In genomic region chr11:88112078-88112477, GRCm38 (mm10) we compare ENCODE assay signal across 16 mouse cellular contexts. TPM values are rescaled to one million over a fixed set of nuclear protein-coding genes. Genes with fewer than 3 reads are reported as not detected.
DNase-seq lines count a peak whose midpoint lies in the region; ATAC-seq and TF ChIP-seq lines count a peak whose summit lies in the region.
"Had no signal": no experiment of that assay in that cellular context is flagged by ENCODE, and none has a peak within 500 bp of the region (broad histone marks: within the 10 kb centered on the region; RNA-seq: fewer than 3 reads in every experiment).

No protein-coding gene starts in this region.

- H3K9me3 ChIP-seq in heart, embryonic 12.5 days (replicated peaks): no peaks in the 10 kb centered on the region
- no peaks in the 10 kb centered on the region for H3K9me3 ChIP-seq in intestine, embryonic 15.5 days
- no peaks in the 10 kb centered on the region for H3K9me3 ChIP-seq in intestine, postnatal 0 days (ENCODE audit: control insufficient read depth)
- H3K9me3 ChIP-seq in intestine, embryonic 16.5 days (ENCODE audit: control insufficient read depth, low read length): no peaks in the 10 kb centered on the region
- H3K9me3 ChIP-seq in forebrain, embryonic 13.5 days (replicated peaks): no peaks in the 10 kb centered on the region
- H3K9me3 ChIP-seq: kidney, embryonic 15.5 days; limb, embryonic 15.5 days; midbrain, embryonic 15.5 days had no signal

- no peak overlapping the region for H3K4me3 ChIP-seq in heart, embryonic 12.5 days
- no peak overlapping the region for H3K4me3 ChIP-seq in intestine, embryonic 15.5 days (replicated peaks)
- no peak overlapping the region for H3K4me3 ChIP-seq in intestine, postnatal 0 days (ENCODE audit: low read depth, low read length)
- H3K4me3 ChIP-seq in intestine, embryonic 16.5 days (ENCODE audit: low read length): no peak overlapping the region
- H3K4me3 ChIP-seq in forebrain, embryonic 13.5 days: no peak overlapping the region
- H3K4me3 ChIP-seq: kidney, embryonic 15.5 days; limb, embryonic 15.5 days; midbrain, embryonic 15.5 days had no signal

- H3K27ac ChIP-seq in heart, embryonic 12.5 days (ENCODE audit: poor library complexity, severe bottlenecking): 0 out of 2 replicates have a peak overlapping the region, but pooled peaks have one; percentile 32
- 0 out of 2 replicates have a peak overlapping the region, but pooled peaks have one; percentile 32 for H3K27ac ChIP-seq in intestine, embryonic 15.5 days
- no peak overlapping the region for H3K27ac ChIP-seq in intestine, postnatal 0 days (ENCODE audit: low read depth, low read length)
- H3K27ac ChIP-seq in intestine, embryonic 16.5 days (ENCODE audit: low read length): 0 out of 2 replicates have a peak overlapping the region, but pooled peaks have one; percentile 18
- H3K27ac ChIP-seq in forebrain, embryonic 13.5 days: no peak overlapping the region
- H3K27ac ChIP-seq: kidney, embryonic 15.5 days; limb, embryonic 15.5 days; midbrain, embryonic 15.5 days had no signal

- TF ChIP-seq CTCF in intestine, postnatal 0 days (IDR thresholded peaks at IDR 0.05; ENCODE audit: low read depth): no peak

- no peak for ATAC-seq in heart, embryonic 12.5 days (ENCODE audit: insufficient number of reproducible peaks, low FRiP score)
- ATAC-seq in intestine, embryonic 15.5 days: no peak
- no peak for ATAC-seq in intestine, postnatal 0 days
- ATAC-seq in intestine, embryonic 16.5 days: no peak
- no peak for ATAC-seq in forebrain, embryonic 13.5 days
- ATAC-seq: midbrain, embryonic 15.5 days had no signal

- intact Hi-C loops in heart, postnatal 14 days (cut with DNase I): no loop called here

- no peaks in the 10 kb centered on the region for H3K27me3 ChIP-seq in heart, embryonic 12.5 days (replicated peaks)
- no peaks in the 10 kb centered on the region for H3K27me3 ChIP-seq in intestine, embryonic 15.5 days (replicated peaks)
- H3K27me3 ChIP-seq in intestine, postnatal 0 days (replicated peaks; ENCODE audit: control insufficient read depth, insufficient read depth, low read length): no peaks in the 10 kb centered on the region
- no peaks in the 10 kb centered on the region for H3K27me3 ChIP-seq in intestine, embryonic 16.5 days (replicated peaks; ENCODE audit: control insufficient read depth, insufficient read depth, low read length)
- no peaks in the 10 kb centered on the region for H3K27me3 ChIP-seq in forebrain, embryonic 13.5 days
- H3K27me3 ChIP-seq: kidney, embryonic 15.5 days; limb, embryonic 15.5 days; midbrain, embryonic 15.5 days had no signal

- no peaks in the 10 kb centered on the region for H3K36me3 ChIP-seq in heart, embryonic 12.5 days
- no peaks in the 10 kb centered on the region for H3K36me3 ChIP-seq in intestine, embryonic 15.5 days
- no peaks in the 10 kb centered on the region for H3K36me3 ChIP-seq in intestine, postnatal 0 days (ENCODE audit: control insufficient read depth, insufficient read depth)
- no peaks in the 10 kb centered on the region for H3K36me3 ChIP-seq in intestine, embryonic 16.5 days (ENCODE audit: control insufficient read depth, insufficient read depth, low read length)
- H3K36me3 ChIP-seq in forebrain, embryonic 13.5 days (ENCODE audit: poor library complexity, severe bottlenecking): no peaks in the 10 kb centered on the region
- H3K36me3 ChIP-seq: kidney, embryonic 15.5 days; limb, embryonic 15.5 days; midbrain, embryonic 15.5 days had no signal

- H3K9ac ChIP-seq in heart, embryonic 12.5 days: no peak overlapping the region
- H3K9ac ChIP-seq in intestine, embryonic 15.5 days: no peak overlapping the region
- no peak overlapping the region for H3K9ac ChIP-seq in intestine, postnatal 0 days (ENCODE audit: low read depth, low read length)
- no peak overlapping the region for H3K9ac ChIP-seq in intestine, embryonic 16.5 days (ENCODE audit: low read depth, low read length)
- H3K9ac ChIP-seq in forebrain, embryonic 13.5 days: no peak overlapping the region
- H3K9ac ChIP-seq: kidney, embryonic 15.5 days; limb, embryonic 15.5 days; midbrain, embryonic 15.5 days had no signal

- WGBS in heart, embryonic 12.5 days: 49% methylated on average over 13 of the region's 13 CpGs
- 47% methylated on average over 13 of the region's 13 CpGs for WGBS in intestine, embryonic 15.5 days
- WGBS in intestine, postnatal 0 days: 66% methylated on average over 13 of the region's 13 CpGs
- 56% methylated on average over 13 of the region's 13 CpGs for WGBS in intestine, embryonic 16.5 days
- 62% methylated on average over 13 of the region's 13 CpGs for WGBS in forebrain, embryonic 13.5 days

- no peak for DNase-seq in heart, postnatal 14 days
- peak; percentile 74 for DNase-seq in adrenal gland, adult 2 months
- DNase-seq: cerebellum, postnatal 25 days; gastrocnemius, postnatal 14 days; lung, adult 18-20 months; lung, postnatal 36 days; right cerebral cortex, postnatal 25 days; thymus, adult 18-20 months had no signal

- H3K4me2 ChIP-seq in heart, embryonic 12.5 days: no peak overlapping the region
- H3K4me2 ChIP-seq in intestine, embryonic 15.5 days (replicated peaks): no peak overlapping the region
- no peak overlapping the region for H3K4me2 ChIP-seq in intestine, postnatal 0 days (replicated peaks; ENCODE audit: low read depth)
- no peak overlapping the region for H3K4me2 ChIP-seq in intestine, embryonic 16.5 days (ENCODE audit: low read depth, low read length)
- no peak overlapping the region for H3K4me2 ChIP-seq in forebrain, embryonic 13.5 days
- H3K4me2 ChIP-seq: kidney, embryonic 15.5 days; limb, embryonic 15.5 days; midbrain, embryonic 15.5 days had no signal

- H3K4me1 ChIP-seq in heart, embryonic 12.5 days (replicated peaks): peaks cover 84% of the 10 kb centered on the region
- peaks cover 32% of the 10 kb centered on the region for H3K4me1 ChIP-seq in intestine, embryonic 15.5 days (replicated peaks)
- H3K4me1 ChIP-seq in intestine, postnatal 0 days (replicated peaks; ENCODE audit: control insufficient read depth, insufficient read depth, low read length): no peaks in the 10 kb centered on the region
- peaks cover 44% of the 10 kb centered on the region for H3K4me1 ChIP-seq in intestine, embryonic 16.5 days (ENCODE audit: control insufficient read depth, insufficient read depth, low read length)
- H3K4me1 ChIP-seq in forebrain, embryonic 13.5 days: peaks cover 46% of the 10 kb centered on the region

RNA-seq across cellular contexts. Expression of gene Cuedc1, which starts 14.2 kb away (rescaled TPM):
- 20.7 and 22.9 TPM in 2 replicates for polyA plus RNA-seq in heart, embryonic 12.5 days (2016; fragmentation: Nextera tagmentation; extraction: Ambion mirVana)
- 10 to 100 TPM; 47.9 to 55.6 TPM for total RNA-seq in heart, postnatal 14 days (2021)
- 14.2 and 17.6 TPM in 2 replicates for polyA plus RNA-seq in intestine, embryonic 15.5 days (2015; fragmentation: Nextera tagmentation; extraction: Ambion mirVana)
- polyA plus RNA-seq in intestine, postnatal 0 days (2015; fragmentation: Nextera tagmentation; extraction: Ambion mirVana): 7.1 and 10.1 TPM in 2 replicates
- total RNA-seq in adrenal gland, adult 2 months (2021): 10 to 100 TPM; 49.3 to 61.7 TPM
- 76.9 and 91.3 TPM in 2 replicates for polyA plus RNA-seq in adrenal gland, adult 2 months (2012; rRNA removed)
- 8.0 and 8.5 TPM in 2 replicates for polyA plus RNA-seq in intestine, embryonic 16.5 days (2015; fragmentation: Nextera tagmentation; extraction: Ambion mirVana)
- 32.8 and 37.4 TPM in 2 replicates for polyA plus RNA-seq in forebrain, embryonic 13.5 days (2015; fragmentation: Nextera tagmentation; extraction: Ambion mirVana)

RNA-seq across cellular contexts. Expression of gene Vezf1, which starts 44.0 kb away (rescaled TPM):
- 27.3 and 29.3 TPM in 2 replicates for polyA plus RNA-seq in heart, embryonic 12.5 days (2016; fragmentation: Nextera tagmentation; extraction: Ambion mirVana)
- 10 to 100 TPM; 41.5 to 41.9 TPM for total RNA-seq in heart, postnatal 14 days (2021)
- 30.4 and 32.4 TPM in 2 replicates for polyA plus RNA-seq in intestine, embryonic 15.5 days (2015; fragmentation: Nextera tagmentation; extraction: Ambion mirVana)
- 16.8 and 18.7 TPM in 2 replicates for polyA plus RNA-seq in intestine, postnatal 0 days (2015; fragmentation: Nextera tagmentation; extraction: Ambion mirVana)
- 10 to 100 TPM; 48.3 to 52.4 TPM for total RNA-seq in adrenal gland, adult 2 months (2021)
- polyA plus RNA-seq in adrenal gland, adult 2 months (2012; rRNA removed): 13.5 and 14.6 TPM in 2 replicates
- polyA plus RNA-seq in intestine, embryonic 16.5 days (2015; fragmentation: Nextera tagmentation; extraction: Ambion mirVana): 23.3 and 24.1 TPM in 2 replicates
- 65.6 and 72.7 TPM in 2 replicates for polyA plus RNA-seq in forebrain, embryonic 13.5 days (2015; fragmentation: Nextera tagmentation; extraction: Ambion mirVana)

Comparison
In these comparisons a context has a peak if more than half of its experiments do, and no peak if none do; other contexts are left out.
1. H3K27ac ChIP-seq: peak in heart, embryonic 12.5 days (single experiment), intestine, embryonic 15.5 days (single experiment) and intestine, embryonic 16.5 days (single experiment); none in intestine, postnatal 0 days (single experiment) and forebrain, embryonic 13.5 days (single experiment).